Mouse (Mus musculus) spleen, adult 12 weeks (tissue): ENCODE results near the gene Cgrrf1.

ENCODE experiments used
- DNase-seq: peaks from one replicate; pipeline ENCODE4 v3.0.0; 2022; ENCODE audit warnings: low spot score

Gene Cgrrf1

GRCm38 (mm10) chr14:46885891-46886301 lies 54.0 kb downstream of the Cgrrf1 start:
- DNase-seq, result no peak

GRCm38 (mm10) chr14:46889096-46889495 lies 57.2 kb downstream of the Cgrrf1 start:
- DNase-seq, result no peak

- no peak for DNase-seq
Measured at GRCm38 (mm10) chr14:46893961-46894360, 62.0 kb downstream of the Cgrrf1 start.

GRCm38 (mm10) chr14:46897953-46898352 lies 66.0 kb downstream of the Cgrrf1 start:
- no peak for DNase-seq

- no peak for DNase-seq
Measured at GRCm38 (mm10) chr14:46898626-46899025, 66.7 kb downstream of the Cgrrf1 start.

- DNase-seq, result no peak
Measured at GRCm38 (mm10) chr14:46902498-46903087, 70.7 kb downstream of the Cgrrf1 start.
